Comparison of ENCODE assay signal across 21 mouse cellular contexts in genomic region chr2:26368572-26368971, GRCm38 (mm10). TPM values are rescaled to one million over a fixed set of nuclear protein-coding genes. Genes with fewer than 3 reads are reported as not detected.
A peak's percentile ranks its signal among the peaks of the same experiment; 100 is the strongest.
DNase-seq lines count a peak whose midpoint lies in the region; ATAC-seq lines count a peak whose summit lies in the region.
"Had no signal": no experiment of that assay in that cellular context is flagged by ENCODE, and none has a peak within 500 bp of the region (broad histone marks: within the 10 kb centered on the region; RNA-seq: fewer than 3 reads in every experiment).

No protein-coding gene starts in this region.

- WGBS in hindbrain, embryonic 16.5 days: 89% methylated on average over 1 of the region's 1 CpGs

- no peak overlapping the region for H3K4me2 ChIP-seq in hindbrain, embryonic 16.5 days (ENCODE audit: low read length)
- H3K4me2 ChIP-seq: embryonic facial prominence, embryonic 15.5 days; hindbrain, embryonic 13.5 days; intestine, embryonic 15.5 days had no signal

- no peaks in the 10 kb centered on the region for H3K4me1 ChIP-seq in hindbrain, embryonic 16.5 days (ENCODE audit: control insufficient read depth, insufficient read depth, low read depth, low read length)
- H3K4me1 ChIP-seq: forebrain, embryonic 10.5 days; hindbrain, embryonic 13.5 days had no signal

- no peak overlapping the region for H3K27ac ChIP-seq in hindbrain, embryonic 16.5 days (ENCODE audit: low read depth, low read length)
- H3K27ac ChIP-seq: embryonic facial prominence, embryonic 15.5 days; forebrain, embryonic 10.5 days; gastrocnemius, adult 2 months; hindbrain, embryonic 13.5 days; intestine, embryonic 15.5 days had no signal

- H3K4me3 ChIP-seq in hindbrain, embryonic 16.5 days (ENCODE audit: low read length): no peak overlapping the region
- H3K4me3 ChIP-seq: embryonic facial prominence, embryonic 15.5 days; erythroblast, embryonic 14.5 days; forebrain, embryonic 10.5 days; gastrocnemius, adult 2 months; hindbrain, embryonic 13.5 days; intestine, embryonic 15.5 days had no signal

- no peaks in the 10 kb centered on the region for H3K27me3 ChIP-seq in hindbrain, embryonic 16.5 days (replicated peaks; ENCODE audit: control insufficient read depth, insufficient read depth, low read length)
- H3K27me3 ChIP-seq: embryonic facial prominence, embryonic 15.5 days; hindbrain, embryonic 13.5 days; intestine, embryonic 15.5 days had no signal

- intact Hi-C loops in heart, postnatal 25 days (cut with DNase I): no loop called here
- intact Hi-C loops in heart, postnatal 36 days (cut with DNase I): no loop called here

- peak; percentile 69 to 82 for DNase-seq in heart, adult 18-20 months
- no peak for DNase-seq in heart, postnatal 25 days (ENCODE audit: low spot score)
- peak; percentile 10 for DNase-seq in adipocyte (ENCODE audit: low spot score)
- DNase-seq in heart, adult 9 months (ENCODE audit: low spot score in 2 of 2): peak; percentile 67 to 71
- DNase-seq in heart, postnatal 36 days: peak; percentile 51 to 58
- no peak for DNase-seq in spleen, postnatal 36 days (ENCODE audit: low spot score in 2 of 2)
- DNase-seq: cerebellum, adult 11 months; cerebellum, adult 8-10 months; cerebellum, postnatal 14 days; embryo, embryonic 11 days; gastrocnemius, adult 2 months; gastrocnemius, postnatal 25 days; kidney, adult 18-20 months had no signal

- no peak overlapping the region for H3K9ac ChIP-seq in hindbrain, embryonic 16.5 days (ENCODE audit: low read depth, low read length)
- H3K9ac ChIP-seq: embryonic facial prominence, embryonic 15.5 days; hindbrain, embryonic 13.5 days; intestine, embryonic 15.5 days had no signal

- peaks cover 86% of the 10 kb centered on the region for H3K36me3 ChIP-seq in hindbrain, embryonic 16.5 days (ENCODE audit: control insufficient read depth, insufficient read depth, low read length)

- H3K9me3 ChIP-seq in hindbrain, embryonic 16.5 days (ENCODE audit: control insufficient read depth, low read length): no peaks in the 10 kb centered on the region
- H3K9me3 ChIP-seq: embryonic facial prominence, embryonic 15.5 days; forebrain, embryonic 10.5 days; G1E; hindbrain, embryonic 13.5 days; intestine, embryonic 15.5 days had no signal

- no peak for ATAC-seq in hindbrain, embryonic 16.5 days
- ATAC-seq: forebrain, embryonic 14.5 days; intestine, embryonic 15.5 days had no signal

RNA-seq across cellular contexts. Expression of gene Card9, which starts 7.9 kb away (rescaled TPM):
- 1 to 10 TPM in 1 of 2 experiments, under 1 TPM in 1; 0.89 to 1.1 TPM for total RNA-seq in heart, adult 18-20 months (2021)
- total RNA-seq in heart, postnatal 25 days (2021): 1 to 10 TPM; 1.8 to 1.9 TPM
- total RNA-seq in heart, postnatal 36 days (2021): 1 to 10 TPM; 1.4 to 1.5 TPM
- polyA plus RNA-seq in hindbrain, embryonic 16.5 days (2015; fragmentation: Nextera tagmentation; extraction: Ambion mirVana): 1.9 and 2.9 TPM in 2 replicates

RNA-seq across cellular contexts. Expression of gene Snapc4, which starts 11.9 kb away (rescaled TPM):
- total RNA-seq in heart, adult 18-20 months (2021): 1 to 10 TPM; 5.8 to 5.9 TPM
- total RNA-seq in heart, postnatal 25 days (2021): 10 to 100 TPM in 1 of 2 experiments, 1 to 10 TPM in 1; 8.9 to 11.2 TPM
- 1 to 10 TPM; 8.5 to 9.3 TPM for total RNA-seq in heart, postnatal 36 days (2021)
- 29.1 and 36.4 TPM in 2 replicates for polyA plus RNA-seq in hindbrain, embryonic 16.5 days (2015; fragmentation: Nextera tagmentation; extraction: Ambion mirVana)

RNA-seq across cellular contexts. Expression of gene Dnlz, which starts 16.7 kb away (rescaled TPM):
- total RNA-seq in heart, adult 18-20 months (2021): 10 to 100 TPM; 24.5 to 25.3 TPM
- total RNA-seq in heart, postnatal 25 days (2021): 10 to 100 TPM; 20.0 to 21.8 TPM
- total RNA-seq in heart, postnatal 36 days (2021): 10 to 100 TPM; 21.1 to 21.4 TPM
- polyA plus RNA-seq in hindbrain, embryonic 16.5 days (2015; fragmentation: Nextera tagmentation; extraction: Ambion mirVana): 30.1 and 32.6 TPM in 2 replicates

RNA-seq across cellular contexts. Expression of gene Entr1, which starts 20.5 kb away (rescaled TPM):
- total RNA-seq in heart, adult 18-20 months (2021): 10 to 100 TPM; 44.9 to 45.2 TPM
- 10 to 100 TPM; 49.1 to 50.1 TPM for total RNA-seq in heart, postnatal 25 days (2021)
- 10 to 100 TPM; 43.4 to 48.2 TPM for total RNA-seq in heart, postnatal 36 days (2021)
- 158 and 169 TPM in 2 replicates for polyA plus RNA-seq in hindbrain, embryonic 16.5 days (2015; fragmentation: Nextera tagmentation; extraction: Ambion mirVana)

RNA-seq across cellular contexts. Expression of gene Pmpca, which starts 20.6 kb away (rescaled TPM):
- total RNA-seq in heart, adult 18-20 months (2021): 100 to 1,000 TPM; 152 to 153 TPM
- total RNA-seq in heart, postnatal 25 days (2021): 100 to 1,000 TPM; 129 to 130 TPM
- 100 to 1,000 TPM; 137 to 154 TPM for total RNA-seq in heart, postnatal 36 days (2021)
- 96.0 and 98.9 TPM in 2 replicates for polyA plus RNA-seq in hindbrain, embryonic 16.5 days (2015; fragmentation: Nextera tagmentation; extraction: Ambion mirVana)

Comparison
In these comparisons a context has a peak if more than half of its experiments do, and no peak if none do; other contexts are left out.
1. DNase-seq: peak in heart, adult 18-20 months (2 of 2), adipocyte (single experiment), heart, adult 9 months (2 of 2) and heart, postnatal 36 days (2 of 2); none in heart, postnatal 25 days (single experiment) and spleen, postnatal 36 days (0 of 2).